Mouse (Mus musculus): ENCODE data around the gene Tmem132a.

Tmem132a gene

GRCm38 (mm10) chr19:10869886-10870527 is at the start of gene Tmem132a:
Tmem132a (minus strand) TSS chr19:10869940.
- no peak for ATAC-seq (ENCODE audit: insufficient number of reproducible peaks, low FRiP score, low TSS enrichment)

GRCm38 (mm10) chr19:10918321-10918991 is 48.7 kb upstream of the Tmem132a start:
- no peak for ATAC-seq (ENCODE audit: insufficient number of reproducible peaks, low FRiP score, low TSS enrichment)

DNA sequence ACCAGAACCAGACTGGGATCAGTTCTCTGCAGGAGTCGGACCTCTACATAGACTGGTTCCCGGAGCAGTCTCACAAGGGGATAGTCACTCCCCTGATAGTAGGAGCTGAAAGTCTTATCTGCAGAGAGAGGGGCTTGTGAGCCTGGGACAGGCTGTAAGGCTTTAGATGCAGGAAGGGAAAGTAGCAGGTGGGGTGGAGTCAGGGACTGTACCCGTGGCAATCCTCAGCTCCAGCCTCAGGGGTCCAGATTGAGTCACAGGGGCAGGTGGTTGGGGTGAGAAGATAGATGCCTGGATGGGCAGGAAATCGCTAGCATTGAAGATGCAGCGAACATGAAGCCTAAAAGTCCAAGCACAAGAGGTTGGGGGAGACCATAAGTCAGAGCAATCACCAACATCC is 46.8 kb upstream of the Tmem132a start:
- no peak for ATAC-seq (ENCODE audit: insufficient number of reproducible peaks, low FRiP score, low TSS enrichment)

DNA sequence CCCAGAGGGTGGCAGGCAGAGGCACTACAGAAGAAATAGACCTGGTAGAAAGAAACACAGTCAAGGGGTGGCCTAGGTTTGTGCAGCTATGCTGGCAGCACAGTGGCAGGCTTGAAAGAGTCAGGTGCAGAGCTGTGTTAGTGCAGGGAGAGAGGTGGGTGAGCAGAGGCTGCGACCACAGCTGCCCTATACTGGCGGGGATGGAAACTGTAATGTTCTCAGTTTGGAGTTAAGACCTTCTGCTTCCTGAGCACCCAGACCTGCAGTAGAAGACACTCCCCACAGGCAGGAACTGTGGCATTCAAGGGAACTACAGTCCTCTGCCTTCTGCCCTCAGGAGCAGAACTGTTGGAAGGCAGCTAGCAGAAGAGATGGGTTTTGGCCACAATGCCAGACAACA is 45.1 kb upstream of the Tmem132a start:
- no peak for ATAC-seq (ENCODE audit: insufficient number of reproducible peaks, low FRiP score, low TSS enrichment)

DNA sequence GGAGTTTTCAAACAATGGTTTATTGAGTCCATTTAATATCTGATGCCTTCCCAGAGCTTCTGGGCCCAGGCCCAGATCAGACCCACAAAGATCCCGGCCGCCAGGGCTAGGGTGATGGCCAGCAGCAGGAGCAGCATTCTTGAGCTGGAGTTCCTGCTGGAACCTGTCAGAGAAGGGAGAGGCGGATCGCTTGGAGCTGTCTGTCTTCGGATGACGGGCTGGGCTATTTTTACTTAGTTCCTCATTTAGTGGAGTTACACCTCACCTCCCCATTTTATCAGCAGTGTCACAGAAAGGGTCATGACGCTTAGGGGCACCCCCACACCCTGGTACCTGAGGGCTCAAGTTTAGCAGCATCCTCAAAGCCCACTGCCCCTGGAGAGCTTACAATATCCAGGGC is 44.6 kb upstream of the Tmem132a start:
- ATAC-seq (ENCODE audit: insufficient number of reproducible peaks, low FRiP score, low TSS enrichment): no peak

- no peak for ATAC-seq (ENCODE audit: insufficient number of reproducible peaks, low FRiP score, low TSS enrichment)
Observed at GRCm38 (mm10) chr19:10909087-10909721, 39.5 kb upstream of the Tmem132a start.

DNA sequence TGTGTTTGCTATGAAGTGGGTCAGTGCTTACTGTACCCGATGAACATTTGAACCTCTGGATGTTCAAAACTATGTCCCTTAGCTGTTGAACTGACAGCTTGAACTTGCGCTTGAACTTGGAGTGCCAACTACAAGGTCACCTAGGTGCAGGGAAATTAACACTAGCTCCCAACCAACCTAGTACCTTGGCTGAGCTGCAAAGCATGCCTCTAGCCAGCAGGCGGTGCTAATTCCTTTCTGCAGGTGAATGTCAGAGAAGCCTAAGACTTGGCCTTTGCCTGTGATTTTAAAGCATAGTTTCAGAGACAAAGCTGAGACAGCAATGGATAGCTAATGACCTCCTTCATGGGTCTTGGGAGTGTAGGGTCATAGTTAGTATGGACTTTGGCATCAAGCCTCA is 38.2 kb upstream of the Tmem132a start:
- ATAC-seq (ENCODE audit: insufficient number of reproducible peaks, low FRiP score, low TSS enrichment): no peak; the same call in 1 of the 2 replicates

GRCm38 (mm10) chr19:10905728-10906000 is 35.9 kb upstream of the Tmem132a start:
- ATAC-seq (ENCODE audit: insufficient number of reproducible peaks, low FRiP score, low TSS enrichment): no peak

- ATAC-seq (ENCODE audit: insufficient number of reproducible peaks, low FRiP score, low TSS enrichment): peak; percentile 57
Observed at GRCm38 (mm10) chr19:10904927-10905727, 35.4 kb upstream of the Tmem132a start.

DNA sequence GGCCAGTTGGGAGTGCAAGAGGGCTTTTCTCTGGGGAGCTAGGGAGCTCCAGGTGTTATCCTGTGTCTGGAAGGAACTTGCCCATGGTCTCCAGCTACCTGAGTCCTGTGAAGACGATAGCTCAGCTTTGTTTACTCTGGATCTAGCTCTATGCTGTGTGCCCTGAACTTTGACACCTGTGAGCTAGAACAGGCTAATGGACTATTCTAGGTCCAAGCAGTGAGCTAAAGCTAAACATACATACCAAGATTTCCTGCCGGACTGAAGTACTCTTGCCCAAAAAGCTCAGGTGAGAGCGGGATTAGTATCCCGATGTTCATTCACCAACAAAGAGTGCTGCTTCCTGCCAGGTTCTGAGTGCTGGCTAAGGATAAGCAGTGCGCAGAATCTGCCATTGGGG is 34.8 kb upstream of the Tmem132a start:
- no peak for ATAC-seq (ENCODE audit: insufficient number of reproducible peaks, low FRiP score, low TSS enrichment)

DNA sequence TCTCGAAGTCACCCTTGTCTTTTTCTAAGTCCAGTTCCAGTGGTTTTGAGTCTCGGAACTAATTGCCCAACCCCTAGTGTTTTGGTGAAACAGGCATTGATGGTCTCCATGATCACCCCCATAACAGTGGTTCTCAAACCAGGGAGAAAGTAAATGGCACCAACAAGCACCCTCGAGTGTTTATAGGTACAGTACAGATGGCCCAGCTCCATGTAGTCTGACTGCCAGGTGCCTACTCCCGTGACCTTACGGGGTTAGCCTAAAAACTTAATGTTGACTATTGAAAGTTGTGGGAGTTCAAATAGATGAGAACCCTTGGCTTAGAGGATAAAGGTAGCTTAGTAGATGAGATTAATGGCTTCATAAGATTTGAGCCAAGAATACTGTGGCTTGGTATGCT is 31.3 kb upstream of the Tmem132a start:
- ATAC-seq (ENCODE audit: insufficient number of reproducible peaks, low FRiP score, low TSS enrichment): no peak

DNA sequence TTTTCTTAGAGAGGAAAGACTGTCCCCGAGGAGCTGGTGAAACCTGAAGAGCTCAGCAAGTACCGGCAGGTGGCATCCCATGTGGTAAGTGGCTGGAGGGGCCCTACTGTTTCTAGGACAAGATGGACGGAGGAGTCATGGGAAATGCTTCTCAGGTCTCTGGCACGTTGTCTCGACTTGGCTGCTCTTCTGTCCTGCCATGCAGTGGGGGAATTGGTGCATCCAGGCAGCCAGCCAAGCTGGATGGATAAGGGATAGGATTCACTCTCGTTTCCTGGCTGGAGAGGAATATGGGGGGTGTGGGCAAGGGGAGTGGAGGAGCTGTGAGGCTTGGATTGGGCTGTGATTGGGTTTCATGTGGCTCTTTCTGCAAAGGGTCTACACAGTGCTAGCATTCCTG is 30.6 kb upstream of the Tmem132a start:
- no peak for ATAC-seq (ENCODE audit: insufficient number of reproducible peaks, low FRiP score, low TSS enrichment)

DNA sequence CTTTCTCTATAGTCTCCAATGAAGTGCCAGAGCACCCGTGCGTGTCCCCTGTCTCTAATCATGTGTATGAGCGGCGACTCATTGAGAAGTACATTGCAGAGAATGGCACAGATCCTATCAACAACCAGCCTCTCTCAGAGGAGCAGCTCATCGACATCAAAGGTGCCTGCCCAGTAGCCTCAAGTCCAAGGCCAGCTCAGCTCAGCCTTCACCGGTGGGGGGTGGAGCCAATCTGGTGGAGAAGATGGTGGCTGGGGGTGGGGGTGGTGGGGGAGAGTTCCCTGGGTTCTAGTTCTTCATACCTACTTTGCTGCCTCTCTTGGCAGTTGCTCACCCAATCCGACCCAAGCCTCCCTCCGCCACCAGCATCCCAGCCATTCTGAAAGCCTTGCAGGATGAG is 27.8 kb upstream of the Tmem132a start:
- no peak for ATAC-seq (ENCODE audit: insufficient number of reproducible peaks, low FRiP score, low TSS enrichment)

- no peak for ATAC-seq (ENCODE audit: insufficient number of reproducible peaks, low FRiP score, low TSS enrichment)
Observed at GRCm38 (mm10) chr19:10896849-10897248, 27.1 kb upstream of the Tmem132a start.

GRCm38 (mm10) chr19:10895708-10896107 is 26.0 kb upstream of the Tmem132a start:
- ATAC-seq (ENCODE audit: insufficient number of reproducible peaks, low FRiP score, low TSS enrichment): no peak

DNA sequence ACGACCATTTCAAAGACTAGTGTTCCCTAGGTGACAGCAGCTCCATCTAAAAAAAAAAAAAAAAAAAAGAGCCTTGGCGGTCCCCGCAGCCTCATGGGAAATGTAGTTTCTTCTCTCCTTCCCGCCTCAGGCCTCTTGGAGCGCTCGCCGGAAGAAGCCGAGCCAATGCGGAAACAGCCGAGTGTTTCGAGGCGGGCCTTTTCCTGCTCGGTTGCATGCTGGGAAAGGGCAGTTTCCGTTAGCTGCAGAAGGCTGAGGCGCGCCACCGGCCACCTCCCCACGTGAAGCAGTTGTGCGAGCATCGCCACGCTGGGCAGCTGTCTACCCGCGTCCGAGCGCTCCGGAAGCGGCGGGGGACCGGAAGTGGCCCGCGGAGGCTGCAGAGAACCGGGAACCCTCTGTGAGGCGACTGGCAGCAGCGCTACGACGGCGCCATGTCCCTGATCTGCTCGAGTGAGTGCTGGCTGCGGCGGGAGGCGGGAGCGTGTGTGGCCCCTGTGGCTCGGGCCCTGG is 25.3 kb upstream of the Tmem132a start, which contains the start of gene Prpf19:
TSS of gene Prpf19 (plus strand) at position 216 of the 513 bp plus-strand sequence.
- ATAC-seq (ENCODE audit: insufficient number of reproducible peaks, low FRiP score, low TSS enrichment): peak; percentile 94

DNA sequence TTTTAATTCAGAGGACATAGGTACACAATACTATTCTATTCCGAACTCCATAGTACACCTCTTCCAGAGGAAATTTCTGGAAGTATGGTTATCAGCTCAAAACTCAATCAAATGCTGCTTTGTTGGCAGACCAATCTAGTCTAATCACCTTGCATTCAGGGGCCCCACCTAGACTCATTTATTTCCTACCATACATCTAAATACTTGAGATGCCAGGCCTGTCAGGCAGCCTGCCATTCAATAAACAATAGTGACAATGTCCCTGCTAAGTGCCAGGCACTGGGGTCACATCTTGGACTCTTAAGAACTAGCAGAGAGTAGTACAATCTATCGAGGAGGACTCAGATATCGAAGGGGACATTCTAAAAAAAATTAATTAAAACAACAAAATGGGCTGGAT is 22.5 kb upstream of the Tmem132a start:
- no peak for ATAC-seq (ENCODE audit: insufficient number of reproducible peaks, low FRiP score, low TSS enrichment)

DNA sequence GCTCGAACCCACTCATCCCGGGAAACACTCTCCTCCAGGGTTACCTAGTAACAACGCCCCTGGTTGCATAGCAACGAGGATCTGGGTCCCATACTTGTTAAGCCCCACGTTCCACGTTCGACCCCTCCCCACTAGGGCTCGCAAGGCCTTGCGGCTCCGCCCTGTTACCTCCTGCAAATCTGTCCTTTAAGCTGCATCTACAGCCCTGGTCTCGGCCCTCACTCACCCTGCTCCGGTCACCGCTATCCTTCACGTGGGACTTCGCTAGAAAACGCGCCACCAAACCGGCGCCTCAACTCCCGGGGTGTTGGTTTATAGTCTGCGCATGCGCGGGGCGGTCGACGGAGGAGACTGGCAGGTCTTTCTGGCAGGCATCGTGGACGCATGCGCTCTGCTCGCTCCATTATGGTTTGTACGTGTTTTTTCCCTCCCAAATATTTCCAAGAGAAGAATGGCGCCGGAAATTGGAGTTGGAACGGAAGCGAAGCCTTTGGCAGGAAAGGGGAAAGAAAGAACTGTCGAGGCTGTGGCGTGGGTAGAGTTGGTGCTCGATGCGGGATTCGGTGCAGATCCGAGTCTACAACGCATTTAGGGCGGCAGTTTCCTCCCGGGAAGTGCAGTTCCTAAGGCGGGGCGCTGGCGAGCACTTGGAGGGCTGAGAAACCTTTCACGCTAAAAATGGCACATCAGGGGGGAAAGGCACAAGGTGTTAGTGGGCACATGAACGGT is 11.8 kb upstream of the Tmem132a start, which contains the start of gene Tmem109:
TSS of gene Tmem109 (minus strand) at position 576 of the 729 bp plus-strand sequence.
- peak; percentile 82 for ATAC-seq (ENCODE audit: insufficient number of reproducible peaks, low FRiP score, low TSS enrichment)

- peak; percentile 21 for ATAC-seq (ENCODE audit: insufficient number of reproducible peaks, low FRiP score, low TSS enrichment)
Observed at GRCm38 (mm10) chr19:10880975-10881425, 11.3 kb upstream of the Tmem132a start.

Data from cerebellum, adult (tissue).